Mouse (Mus musculus) ES-Bruce4 (cell line): ENCODE data around the gene Slc6a1.

Experiments
- CTCF ChIP-seq: IDR thresholded peaks from one replicate; pipeline ENCODE4 v1.8.1; 2011; ENCODE audit warnings: low read depth, low read length
- POLR2A ChIP-seq: IDR thresholded peaks from one replicate; pipeline ENCODE4 v1.8.1; 2011; ENCODE audit warnings: low read length; ENCODE audit not compliant: insufficient read depth

- TF ChIP-seq CTCF (no peak), POLR2A (no peak)
These were observed 16.2 kb upstream of the Slc6a1 start for GRCm38 (mm10) chr6:114266273-114266672.
